Mouse (Mus musculus): ENCODE results near the gene Gfod2.

Gfod2 gene

DNA sequence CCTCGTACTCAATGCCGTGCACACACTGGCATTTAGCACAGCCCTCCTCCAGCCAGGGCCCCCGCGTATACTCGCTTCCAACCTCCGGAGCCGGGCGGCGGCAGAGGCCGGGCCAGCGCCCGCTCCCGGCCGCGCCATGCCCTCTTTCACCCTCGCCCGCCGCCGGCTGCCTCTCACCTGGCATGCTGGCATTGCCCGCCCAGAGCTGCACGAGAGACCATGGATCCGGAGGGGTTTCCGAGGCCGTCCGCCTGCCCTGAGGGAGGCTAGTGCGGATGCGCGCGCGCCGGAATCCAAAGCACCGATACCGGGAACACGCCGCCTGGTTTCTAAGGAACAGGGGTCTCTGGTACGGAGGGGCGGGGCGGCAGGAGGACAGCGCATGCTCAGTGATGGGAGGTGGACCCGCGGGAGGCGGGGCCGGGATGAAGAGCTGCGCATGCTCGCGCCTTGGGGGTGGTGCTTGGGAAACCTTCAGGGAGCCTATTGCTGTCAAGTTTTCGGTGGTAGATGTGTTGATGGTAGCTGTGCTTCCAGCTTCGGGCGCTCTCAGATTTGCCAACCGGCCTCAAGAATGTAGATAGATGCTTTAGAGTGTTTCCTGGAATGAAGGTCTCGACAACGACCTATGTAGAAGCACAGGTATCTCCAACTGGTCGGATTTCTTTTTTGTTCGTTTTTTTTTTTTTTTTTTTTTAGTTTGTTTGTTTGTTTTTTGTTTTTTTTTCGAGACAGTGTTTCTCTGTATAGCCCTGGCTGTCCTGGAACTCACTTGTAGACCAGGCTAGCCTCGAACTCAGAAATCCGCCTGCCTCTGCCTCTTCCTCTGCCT lies at the start of gene Gfod2:
TSS of gene Gfod2 (minus strand) at position 388 of the 832 bp plus-strand sequence.
- peak; percentile 99 for DNase-seq (ENCODE audit: low spot score)

GRCm38 (mm10) chr8:105807766-105808165 lies 49.3 kb upstream of the Gfod2 start:
- no peak for DNase-seq (ENCODE audit: low spot score)

GRCm38 (mm10) chr8:105805964-105806363 lies 47.5 kb upstream of the Gfod2 start:
- no peak for DNase-seq (ENCODE audit: low spot score)

- DNase-seq (ENCODE audit: low spot score), result no peak
Measured at GRCm38 (mm10) chr8:105805346-105805745, 46.9 kb upstream of the Gfod2 start.

DNA sequence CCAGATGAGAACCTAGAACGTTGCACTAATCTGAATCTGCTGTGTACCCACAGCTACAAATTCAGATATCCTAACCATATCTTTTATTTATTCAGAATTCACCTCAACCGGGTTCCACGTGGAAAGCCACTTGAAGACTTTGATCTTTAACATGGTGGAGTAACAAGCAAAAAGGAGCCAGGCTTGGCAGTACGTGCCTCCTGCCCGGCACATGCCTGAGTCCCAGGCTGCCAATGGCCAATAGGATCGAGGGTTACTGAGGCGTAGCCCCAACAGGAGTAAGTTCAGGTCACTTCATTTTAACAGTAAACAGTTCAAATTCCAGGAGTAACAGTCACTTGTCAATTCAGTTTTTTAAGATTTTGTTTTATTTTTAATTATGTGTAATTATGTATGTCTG lies 46.3 kb upstream of the Gfod2 start:
- DNase-seq (ENCODE audit: low spot score), result no peak

DNA sequence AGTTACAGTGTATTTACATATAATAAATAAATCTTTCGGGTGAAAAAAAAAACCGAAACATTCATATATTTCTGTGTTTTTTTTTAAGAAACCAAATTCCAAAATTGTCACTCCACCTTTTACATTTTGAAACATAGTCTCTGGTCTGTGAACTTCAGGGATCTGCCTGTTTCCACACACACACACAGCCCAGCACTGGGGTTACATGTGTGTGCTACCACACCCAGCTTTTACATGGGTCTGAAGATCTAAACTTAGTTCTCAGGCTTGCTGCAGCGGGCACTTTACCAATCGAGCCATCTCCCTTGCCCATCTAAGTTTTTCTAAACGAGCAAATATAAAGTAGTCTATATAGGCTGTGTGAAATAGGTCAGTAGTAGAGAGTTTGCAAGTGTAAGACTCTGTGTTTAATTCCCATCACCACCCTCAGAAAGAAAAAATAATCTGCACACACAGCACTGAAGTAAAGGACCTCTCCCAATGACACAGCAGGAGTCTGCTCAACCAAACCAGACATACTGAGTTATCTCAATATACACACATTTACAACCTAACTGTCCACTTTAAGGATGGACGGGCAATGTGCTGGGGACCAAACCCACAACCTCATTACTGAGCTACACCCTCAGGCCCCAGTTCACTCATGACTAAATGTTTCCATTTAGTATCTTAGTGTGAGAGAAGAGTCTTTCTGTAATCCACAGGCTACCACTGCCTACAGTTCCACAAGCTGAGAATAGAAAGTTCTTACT lies 42.9 kb upstream of the Gfod2 start:
- no peak for DNase-seq (ENCODE audit: low spot score)

DNA sequence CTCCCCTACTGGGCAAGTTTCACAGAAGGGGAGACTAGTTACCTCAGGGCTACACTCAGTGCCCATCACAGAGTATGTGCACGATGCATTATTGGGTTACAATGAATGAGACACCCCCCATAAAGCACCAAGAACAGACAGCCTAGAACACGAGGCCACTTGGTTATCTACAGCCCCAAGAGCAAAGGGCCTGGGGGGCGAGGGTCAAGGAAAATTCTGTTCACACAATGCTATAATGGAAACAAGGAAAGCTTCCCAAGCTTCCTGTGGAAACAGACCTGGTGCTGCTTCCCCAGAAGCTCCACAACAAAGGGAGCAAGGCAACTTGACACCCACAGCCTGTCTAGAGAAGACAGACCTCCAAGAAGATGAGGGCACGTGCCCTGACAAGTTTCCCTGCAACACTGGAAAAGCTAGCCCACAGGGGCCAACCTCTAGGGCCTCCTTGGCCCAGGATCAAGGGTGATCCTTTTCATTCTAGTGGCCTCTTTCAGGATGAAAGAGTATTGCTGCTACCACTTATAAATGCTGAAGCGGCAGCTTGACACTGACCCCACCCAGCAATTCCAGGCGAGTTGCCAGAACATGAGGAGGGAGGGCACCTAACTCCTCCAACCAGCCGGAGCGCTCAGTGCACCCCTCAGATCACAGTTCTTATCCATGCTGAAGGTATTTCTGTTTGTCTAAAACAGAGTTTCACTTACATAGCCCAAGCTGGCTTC lies 40.8 kb upstream of the Gfod2 start:
- DNase-seq (ENCODE audit: low spot score), result peak; percentile 82

DNA sequence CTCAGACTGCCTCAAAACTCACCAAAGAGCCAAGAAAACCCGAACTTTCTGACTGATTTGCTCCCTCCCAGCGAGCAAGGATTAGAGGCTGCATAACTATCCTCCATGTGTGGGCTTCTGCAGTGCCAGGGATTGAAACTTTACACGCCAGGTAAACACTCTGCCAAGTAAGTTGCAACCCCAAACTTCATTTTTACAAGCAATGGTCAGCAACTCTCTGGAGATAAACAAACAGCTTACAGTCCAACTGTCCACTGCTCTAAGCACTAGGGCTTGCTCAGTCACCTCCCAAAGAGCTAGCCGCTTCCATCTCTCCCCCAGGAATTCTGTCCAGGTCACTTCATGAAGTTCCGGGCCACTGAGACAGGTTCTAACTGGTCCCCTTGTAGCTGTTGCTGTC lies 39.9 kb upstream of the Gfod2 start:
- DNase-seq (ENCODE audit: low spot score), result no peak

GRCm38 (mm10) chr8:105795785-105796184 lies 37.3 kb upstream of the Gfod2 start:
- no peak for DNase-seq (ENCODE audit: low spot score)

DNA sequence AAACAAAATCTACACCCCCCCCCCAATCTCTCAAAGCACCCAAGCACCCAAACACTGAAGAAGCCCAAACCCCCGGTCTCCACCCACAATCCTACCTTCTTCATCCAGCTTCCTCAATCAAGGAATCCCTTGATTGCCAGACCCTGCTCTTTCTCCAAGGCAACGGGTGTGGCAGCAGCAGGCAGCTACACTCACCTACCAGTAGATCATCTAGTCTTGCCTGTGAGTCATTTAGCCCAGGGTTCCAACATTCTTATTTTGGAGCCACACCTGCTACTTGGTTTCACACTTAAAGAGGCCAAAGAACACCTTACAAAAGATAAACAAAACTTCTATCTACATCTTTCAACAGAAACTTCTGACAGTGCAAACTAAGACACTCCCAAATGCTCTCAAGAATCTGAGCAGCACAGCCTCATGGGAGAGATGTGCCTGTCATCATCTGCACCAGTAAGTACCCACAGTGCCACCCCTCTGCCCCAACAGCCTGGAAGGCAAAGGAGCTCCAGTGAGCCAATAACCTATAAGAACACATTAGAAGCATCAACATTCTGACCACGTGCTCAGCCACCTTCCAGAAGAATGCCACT lies 35.6 kb upstream of the Gfod2 start:
- DNase-seq (ENCODE audit: low spot score), result no peak

GRCm38 (mm10) chr8:105793331-105793730 lies 34.9 kb upstream of the Gfod2 start:
- DNase-seq (ENCODE audit: low spot score), result no peak

DNA sequence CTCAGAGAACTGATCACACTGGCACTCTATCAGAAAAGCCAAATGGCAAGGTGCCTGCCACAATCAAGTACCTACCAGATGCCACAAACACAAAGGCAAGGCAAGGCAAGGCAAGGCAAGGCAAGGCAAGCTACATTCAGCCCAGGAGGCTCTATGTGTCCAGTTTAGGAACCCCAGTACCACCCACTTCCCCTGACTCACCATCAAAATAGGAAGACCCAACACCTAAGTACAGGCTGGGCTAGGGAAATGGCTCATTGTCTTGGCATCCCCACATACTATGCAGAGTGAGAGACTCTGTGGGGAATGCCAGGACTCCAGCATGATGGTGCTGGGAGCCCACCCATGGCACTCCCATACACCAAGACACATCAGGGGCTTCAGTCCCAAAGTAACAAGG lies 31.2 kb upstream of the Gfod2 start:
- DNase-seq (ENCODE audit: low spot score), result no peak

GRCm38 (mm10) chr8:105788927-105789326 lies 30.5 kb upstream of the Gfod2 start:
- DNase-seq (ENCODE audit: low spot score), result no peak

GRCm38 (mm10) chr8:105788241-105788640 lies 29.8 kb upstream of the Gfod2 start:
- peak; percentile 74 for DNase-seq (ENCODE audit: low spot score)

- no peak for DNase-seq (ENCODE audit: low spot score)
Measured at GRCm38 (mm10) chr8:105780298-105780697, 21.8 kb upstream of the Gfod2 start.

GRCm38 (mm10) chr8:105777833-105778232 lies 19.4 kb upstream of the Gfod2 start:
- no peak for DNase-seq (ENCODE audit: low spot score)

DNA sequence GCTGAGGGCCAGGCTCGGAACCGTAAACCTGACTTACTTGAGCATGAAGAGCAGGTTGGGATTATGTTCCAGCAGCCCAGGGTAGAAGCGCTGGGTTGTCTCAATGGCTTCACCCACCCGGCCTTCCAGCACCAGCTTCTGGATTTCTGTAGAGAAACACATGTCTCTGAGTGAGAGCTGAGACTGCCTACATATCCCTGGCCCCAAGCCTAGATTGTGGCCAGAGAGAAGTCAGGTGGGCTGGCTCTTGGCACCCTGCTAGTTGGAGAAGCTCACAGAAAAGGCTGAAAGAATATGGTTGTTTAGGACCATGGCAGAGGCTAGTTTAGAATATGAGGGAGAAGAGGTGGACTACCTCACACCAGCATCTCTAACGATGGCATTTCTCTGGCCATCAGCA lies 16.0 kb upstream of the Gfod2 start:
- no peak for DNase-seq (ENCODE audit: low spot score)

GRCm38 (mm10) chr8:105773441-105773861 lies 15.0 kb upstream of the Gfod2 start:
- DNase-seq (ENCODE audit: low spot score), result no peak

DNA sequence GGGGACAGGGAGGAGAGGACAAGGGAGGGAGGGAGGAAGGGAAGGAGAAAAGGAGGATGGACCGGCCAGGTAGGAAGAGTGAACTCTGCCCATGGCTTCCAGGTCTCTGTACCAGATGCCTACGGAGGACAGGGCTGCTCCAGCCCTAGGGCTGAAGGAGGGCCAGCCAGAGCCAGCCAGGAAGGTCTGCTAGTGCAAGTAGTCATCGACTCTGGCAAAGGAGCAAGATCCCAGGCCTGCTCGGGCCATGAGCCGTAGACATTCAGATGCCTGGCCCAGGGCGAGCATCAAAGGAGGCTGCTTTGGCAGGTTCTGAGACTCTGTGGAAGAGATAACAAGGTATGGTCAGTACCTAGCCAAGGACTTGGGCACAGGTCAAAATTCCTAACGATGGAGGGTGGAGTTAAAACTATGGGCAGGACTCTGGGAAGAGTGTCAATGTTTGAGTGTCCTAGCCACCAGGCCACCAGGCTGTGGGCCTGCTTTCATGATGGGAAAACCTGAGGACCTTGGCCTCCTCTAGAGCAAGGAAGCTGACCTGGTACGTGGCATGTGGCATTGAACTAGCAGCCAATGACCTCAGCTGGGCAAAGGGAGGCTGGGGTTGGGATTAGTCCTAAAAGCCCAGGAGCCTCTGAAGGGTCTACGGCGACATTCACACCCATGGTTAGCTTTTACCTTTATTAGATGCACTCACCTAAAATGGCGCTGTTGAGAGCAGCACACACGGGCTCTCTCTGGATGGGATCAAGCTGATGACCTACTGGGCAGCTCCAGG lies 13.1 kb upstream of the Gfod2 start:
- no peak for DNase-seq (ENCODE audit: low spot score)

GRCm38 (mm10) chr8:105770609-105771008 lies 12.1 kb upstream of the Gfod2 start:
- no peak for DNase-seq (ENCODE audit: low spot score)

DNA sequence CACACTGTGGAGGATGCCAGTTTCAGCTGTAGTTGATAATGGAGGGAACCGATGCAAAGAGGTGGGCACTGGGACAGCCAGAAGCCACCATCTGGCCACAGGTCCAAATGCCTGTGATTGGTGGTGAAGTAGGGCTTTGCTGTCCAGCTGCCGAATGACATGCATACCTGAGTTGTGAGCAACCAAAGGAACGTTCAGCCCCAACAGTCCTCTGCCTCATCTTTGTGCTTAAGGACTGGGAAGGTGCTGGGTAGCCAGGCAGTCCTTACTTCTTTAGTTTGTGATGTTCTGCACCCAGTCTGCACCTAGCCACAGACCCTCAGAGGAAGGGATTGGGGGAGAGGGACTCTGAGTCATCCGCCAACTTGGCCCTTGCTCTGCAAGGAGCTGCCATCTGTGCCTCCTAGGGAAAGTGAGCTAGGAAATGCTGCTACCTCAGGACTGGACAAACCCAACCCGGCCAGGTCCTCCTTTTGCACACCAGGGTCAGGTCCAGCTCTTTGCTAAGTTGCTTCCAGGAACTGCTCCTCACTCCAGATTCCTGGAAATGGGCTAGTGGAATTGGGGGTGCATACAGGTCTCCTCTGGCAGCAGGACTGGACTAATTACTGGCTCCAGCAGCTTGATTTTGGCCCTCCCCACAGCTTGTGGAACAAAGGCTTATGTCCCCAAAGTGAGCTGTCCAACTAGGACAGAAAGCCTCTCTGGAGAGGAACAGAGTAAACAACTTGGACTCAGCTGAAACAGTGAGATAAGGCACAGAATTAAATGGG lies 10.2 kb upstream of the Gfod2 start:
- DNase-seq (ENCODE audit: low spot score), result no peak

Data from testis, postnatal 10 days (tissue).